Mouse (Mus musculus) kidney, postnatal 0 days (tissue): ENCODE data around the gene Serping1. TPM values are rescaled to one million over a fixed set of nuclear protein-coding genes. Genes with fewer than 3 reads are reported as not detected.
"Not testable (repeated sequence)": the region's sequence is repeated elsewhere in the genome, so short reads cannot be mapped to it uniquely, and the experiment has no call there.

ENCODE experiments used
- ATAC-seq: fragments of 200-750 bp; cut with Nextera tagmentation; replicated peaks from 2 replicates; pipeline ENCODE4 v1.8.0; 2017; ENCODE audit warnings: low read depth, moderate number of reproducible peaks, moderate TSS enrichment, moderate library complexity; ENCODE audit not compliant: low FRiP score
- DNase-seq: peaks from one replicate; pipeline ENCODE4 v3.0.0-alpha.2; 2016; ENCODE audit warnings: low spot score
- H3K27ac ChIP-seq: fragments of 300-500 bp; sonication (generic); 2 replicates; pipeline ENCODE4 v1.5.1; 2014; ENCODE audit warnings: mild to moderate bottlenecking
- H3K27me3 ChIP-seq: fragments of 300-500 bp; sonication (generic); 2 replicates; pipeline ENCODE4 v1.6.1; 2014; ENCODE audit warnings: low read length, mixed read lengths; ENCODE audit not compliant: insufficient read depth
- H3K36me3 ChIP-seq: fragments of 300-500 bp; sonication (generic); 2 replicates; pipeline ENCODE4 v1.6.1; 2014; ENCODE audit warnings: low read length, mixed read lengths; ENCODE audit not compliant: insufficient read depth
- H3K4me1 ChIP-seq: fragments of 300-500 bp; sonication (generic); replicated peaks from 2 replicates; pipeline ENCODE4 v1.6.1; 2014; ENCODE audit warnings: antibody characterized with exemption, low read length, mixed read lengths; ENCODE audit not compliant: insufficient read depth
- H3K4me2 ChIP-seq: fragments of 300-500 bp; sonication (generic); 2 replicates; pipeline ENCODE4 v1.6.1; 2014; ENCODE audit warnings: mild to moderate bottlenecking, low read length, moderate library complexity, mixed read lengths
- H3K4me3 ChIP-seq: fragments of 300-500 bp; sonication (generic); replicated peaks from 2 replicates; pipeline ENCODE4 v1.5.1; 2014; ENCODE audit warnings: low read depth, low read length
- H3K9ac ChIP-seq: fragments of 300-500 bp; sonication (generic); 2 replicates; pipeline ENCODE4 v1.6.1; 2014; ENCODE audit warnings: low read depth, low read length
- H3K9me3 ChIP-seq: fragments of 300-500 bp; sonication (generic); replicated peaks from 2 replicates; pipeline ENCODE4 v1.6.1; 2016; ENCODE audit warnings: low read length, inconsistent platforms, mixed read lengths
- CTCF ChIP-seq: IDR thresholded peaks from 2 replicates; pipeline ENCODE4 v1.5.1; 2016; ENCODE audit warnings: antibody characterized with exemption, low read depth, mild to moderate bottlenecking, moderate library complexity
- WGBS: fragments of 180-500 bp; shearing (Covaris S2); extraction: QIAGEN DNeasy Blood & Tissue Kit; methylation state at CpG from one replicate; pipeline ENCODE4 v1.1.7; 2014; 5-methylcytosine and 5-hydroxymethylcytosine counted together
- polyA plus RNA-seq: library from polyadenylated mRNA; unstranded; fragments of >200 nt; fragmentation: Nextera tagmentation; extraction: Ambion mirVana; gene quantifications from 2 replicates; pipeline ENCODE4 v1.2.1, GENCODE M21; 2015

Serping1 gene
- polyA plus RNA-seq, 1 experiment from 2014 or later, result 156 TPM

DNA sequence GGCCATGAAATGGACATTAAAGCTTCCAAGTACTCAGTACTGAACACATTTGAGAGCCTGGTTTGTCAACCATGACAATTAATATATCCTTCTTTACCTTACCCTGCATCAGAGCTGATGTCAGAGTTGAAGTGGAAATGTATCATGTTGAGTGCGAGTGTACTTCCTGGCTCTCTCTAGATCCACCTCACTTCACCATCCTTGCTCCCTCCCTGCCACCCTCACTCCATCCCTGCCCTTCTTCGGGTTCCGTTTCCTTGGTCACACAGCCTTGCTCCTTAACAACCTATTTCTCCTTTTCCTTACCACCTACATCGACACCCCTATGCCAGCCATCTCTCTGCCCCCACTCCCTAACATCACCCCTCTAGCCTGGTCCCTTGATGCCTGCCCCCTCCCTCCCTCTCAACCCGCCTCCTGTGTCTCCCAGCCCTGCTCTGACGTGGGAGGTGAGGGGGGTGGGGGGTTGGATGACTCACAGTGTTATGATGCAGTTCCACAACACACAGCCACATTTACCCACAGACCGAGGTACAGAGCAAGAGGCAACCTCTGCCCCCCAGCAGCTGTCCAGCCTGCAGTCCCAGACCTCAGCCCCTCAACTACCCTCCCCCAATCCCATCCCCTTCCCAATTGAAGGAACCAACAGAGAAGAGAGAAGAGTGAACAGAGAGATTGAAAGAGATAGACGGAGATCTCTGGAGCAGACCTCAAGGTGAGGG lies 41.5 kb downstream of the Serping1 start, which contains the start of gene Ypel4:
Gene Ypel4, plus strand, starts transcription at position 480 of the 722 bp plus-strand sequence.
- peak within 1 kb of the TSS; percentile 51 for H3K9ac ChIP-seq
- DNase-seq (peak; percentile 55), ATAC-seq (peak; percentile 37; the same call in 1 of the 2 replicates)
- peaks cover 34% of the 10 kb centered on the region for H3K4me1 ChIP-seq
- H3K4me2 ChIP-seq, result peak within 1 kb of the TSS; percentile 58
- H3K36me3 ChIP-seq, result no peaks in the 10 kb centered on the region
- WGBS, result 3% methylated on average over 8 of the region's 8 CpGs
- no peak for TF ChIP-seq CTCF
- H3K9me3 ChIP-seq, result no peaks in the 10 kb centered on the region
- no peak within 1 kb of the TSS for H3K27ac ChIP-seq
- no peaks in the 10 kb centered on the region for H3K27me3 ChIP-seq
- H3K4me3 ChIP-seq, result peak within 1 kb of the TSS; percentile 38

DNA sequence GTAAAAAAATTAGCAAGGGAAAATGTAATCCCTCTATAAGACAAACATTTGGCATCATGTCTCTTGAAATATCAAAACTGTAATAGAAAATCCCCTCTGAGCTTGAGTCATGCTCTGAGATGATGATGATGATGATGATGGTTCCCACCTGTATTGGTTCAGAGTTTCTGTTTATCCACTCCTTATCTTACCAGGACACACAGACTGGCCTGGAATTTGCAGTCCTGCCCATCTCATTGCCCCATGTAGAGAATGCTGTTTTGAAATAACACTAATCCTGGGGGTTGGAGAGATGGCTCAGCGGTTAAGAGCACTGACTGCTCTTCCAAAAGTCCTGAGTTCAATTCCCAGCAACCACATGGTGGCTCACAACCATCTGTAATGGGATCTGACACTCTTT lies 42.9 kb downstream of the Serping1 start:
- no peak overlapping the region for H3K4me2 ChIP-seq
- H3K27me3 ChIP-seq, result no peaks in the 10 kb centered on the region
- H3K4me3 ChIP-seq, result no peak overlapping the region
- no peak for TF ChIP-seq CTCF
- DNase-seq (no peak), ATAC-seq (no peak)
- peaks cover 26% of the 10 kb centered on the region for H3K4me1 ChIP-seq
- whole genome bisulfite sequencing, result 71% methylated on average over 1 of the region's 1 CpGs
- H3K9me3 ChIP-seq, result no peaks in the 10 kb centered on the region
- no peak overlapping the region for H3K9ac ChIP-seq
- H3K36me3 ChIP-seq, result no peaks in the 10 kb centered on the region
- H3K27ac ChIP-seq, result no peak overlapping the region

DNA sequence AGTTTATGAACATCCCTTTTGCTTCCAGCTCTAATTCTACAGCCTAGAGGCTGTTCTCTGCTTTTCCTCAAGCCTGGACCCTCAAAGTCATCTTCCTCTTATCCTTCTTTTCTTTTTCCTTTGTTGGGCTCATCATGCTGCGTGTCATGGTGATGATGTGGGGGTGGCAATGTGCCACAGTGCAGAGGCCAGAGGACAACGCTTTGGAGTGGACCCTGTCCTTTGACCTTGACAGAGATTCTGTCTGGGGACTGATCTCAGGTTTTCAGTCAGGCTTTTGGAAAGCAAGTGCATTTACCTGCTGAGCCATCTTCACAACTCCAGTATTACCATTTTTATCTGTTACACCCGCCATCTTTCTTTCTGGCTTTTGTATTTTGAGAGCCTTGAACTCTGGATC lies 44.0 kb downstream of the Serping1 start:
- DNase-seq, result no peak
- TF ChIP-seq CTCF, result no peak

DNA sequence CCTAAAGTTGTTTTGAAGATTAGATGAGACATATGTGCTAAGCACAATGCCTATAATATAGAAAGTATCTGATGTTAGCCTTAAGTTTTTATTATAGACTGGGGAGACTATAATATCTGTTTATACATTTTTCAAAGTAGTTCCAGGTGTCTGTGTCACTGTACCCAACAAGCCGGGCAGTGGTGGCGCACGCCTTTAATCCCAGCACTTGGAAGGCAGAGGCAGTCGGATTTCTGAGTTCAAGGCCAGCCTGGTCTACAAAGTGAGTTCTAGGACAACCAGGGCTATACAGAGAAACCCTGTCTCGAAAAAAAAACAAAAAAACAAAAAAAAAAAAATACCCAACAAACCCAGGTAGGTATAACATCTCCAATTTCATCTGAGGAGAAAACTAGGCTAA lies 47.1 kb downstream of the Serping1 start:
- H3K27me3 ChIP-seq, H3K27ac ChIP-seq, H3K4me2 ChIP-seq, H3K4me1 ChIP-seq, H3K9ac ChIP-seq, H3K9me3 ChIP-seq, ATAC-seq, DNase-seq, H3K4me3 ChIP-seq: not testable (repeated sequence)
- H3K36me3 ChIP-seq, result peaks cover 10% of the 10 kb centered on the region
- WGBS, result 92% methylated on average over 5 of the region's 5 CpGs

More for the DNA sequence above, 44.0 kb downstream of the Serping1 start:
- WGBS, result 77% methylated on average over 3 of the region's 3 CpGs
- no peak for ATAC-seq
- H3K4me3 ChIP-seq, result no peak overlapping the region
- H3K27ac ChIP-seq, result no peak overlapping the region
- H3K36me3 ChIP-seq, result no peaks in the 10 kb centered on the region
- no peak overlapping the region for H3K9ac ChIP-seq
- peaks cover 19% of the 10 kb centered on the region for H3K4me1 ChIP-seq
- H3K4me2 ChIP-seq, result no peak overlapping the region
- no peaks in the 10 kb centered on the region for H3K27me3 ChIP-seq
- no peaks in the 10 kb centered on the region for H3K9me3 ChIP-seq

DNA sequence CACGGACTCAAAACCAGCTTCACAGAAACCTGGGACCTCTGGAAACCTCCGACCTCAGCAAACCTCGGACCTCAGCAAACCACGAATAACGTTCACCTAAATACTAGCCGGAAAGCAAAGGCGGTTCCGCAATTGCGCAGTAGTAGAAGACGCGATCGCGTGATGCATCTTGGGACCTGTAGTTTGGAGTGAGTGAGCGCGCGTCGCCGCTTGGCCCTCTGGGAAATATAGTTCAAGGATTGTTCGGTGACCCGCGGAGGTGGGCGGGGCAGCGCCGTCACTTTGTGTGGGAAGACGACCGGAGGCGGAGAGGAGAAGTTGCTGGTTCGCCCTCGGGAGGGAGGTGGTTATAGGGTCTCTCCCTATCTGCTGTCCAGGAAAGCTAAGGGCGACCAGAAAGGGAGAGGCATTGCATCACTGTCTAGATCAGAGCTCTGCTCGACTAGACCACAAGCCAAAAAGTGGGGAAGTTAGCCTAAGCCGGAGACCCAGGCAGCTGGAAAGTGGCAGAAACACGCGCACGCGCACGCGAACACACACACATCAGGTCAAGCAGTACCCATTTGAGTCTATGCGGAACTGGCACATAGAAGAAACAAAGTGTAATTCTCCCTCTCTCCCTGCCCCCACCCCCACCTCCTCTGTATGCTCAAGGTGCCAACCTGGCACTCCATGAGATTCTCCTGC lies 47.9 kb downstream of the Serping1 start, which contains the start of gene Clp1:
Gene Clp1, minus strand, starts transcription at position 179 of the 687 bp plus-strand sequence.
- H3K9ac ChIP-seq, result peak within 1 kb of the TSS; percentile 66
- DNase-seq, result peak; percentile 99
- TF ChIP-seq CTCF, result no peak
- no peaks in the 10 kb centered on the region for H3K27me3 ChIP-seq
- peak; percentile 97 for ATAC-seq
- peaks cover 7% of the 10 kb centered on the region; the same call in 1 of the 2 replicates for H3K4me1 ChIP-seq
- H3K9me3 ChIP-seq, result no peaks in the 10 kb centered on the region
- H3K27ac ChIP-seq, result peak within 1 kb of the TSS; percentile 87
- under 1% methylated on average over 39 of the region's 39 CpGs for WGBS
- H3K4me2 ChIP-seq, result peak within 1 kb of the TSS; percentile 85
- H3K36me3 ChIP-seq, result peaks cover 13% of the 10 kb centered on the region
- peak within 1 kb of the TSS; percentile 62 for H3K4me3 ChIP-seq

DNA sequence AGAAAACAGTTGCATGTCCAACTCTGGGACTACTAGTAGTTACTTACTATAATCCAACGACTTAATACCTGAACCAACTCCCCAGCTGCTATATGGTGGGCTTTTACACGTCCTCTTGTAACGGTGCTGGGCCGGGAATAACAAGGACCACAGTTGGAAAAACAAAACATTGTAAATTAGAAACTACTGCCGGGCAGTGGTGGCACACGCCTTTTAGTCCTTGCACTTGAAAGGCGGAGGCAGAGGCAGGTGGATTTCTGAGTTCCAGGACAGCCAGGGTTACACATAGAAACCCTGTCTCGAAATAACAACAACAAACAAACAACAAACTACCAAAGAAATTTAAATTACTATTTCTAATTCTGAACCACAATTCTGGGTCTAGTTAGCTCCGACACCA lies 48.5 kb downstream of the Serping1 start:
- Histone ChIP-seq H3K9ac (peak overlapping the region; percentile 66), H3K27me3 (no peaks in the 10 kb centered on the region), H3K4me3 (peak overlapping the region; percentile 62), H3K9me3 (no peaks in the 10 kb centered on the region), H3K36me3 (peaks cover 16% of the 10 kb centered on the region), H3K4me1 (peaks cover 7% of the 10 kb centered on the region; the same call in 1 of the 2 replicates), H3K4me2 (peak overlapping the region; percentile 85), H3K27ac (peak overlapping the region; percentile 87)
- DNase-seq (no peak), ATAC-seq (no peak)
- 4% methylated on average over 9 of the region's 9 CpGs for WGBS
- TF ChIP-seq CTCF, result no peak
